Mouse (Mus musculus): ENCODE results near the gene Ppp1r3d. TPM values are rescaled to one million over a fixed set of nuclear protein-coding genes. Genes with fewer than 3 reads are reported as not detected.

The Ppp1r3d gene
- 5.6 and 6.3 TPM in 2 replicates for polyA plus RNA-seq (2012; rRNA removed)

DNA sequence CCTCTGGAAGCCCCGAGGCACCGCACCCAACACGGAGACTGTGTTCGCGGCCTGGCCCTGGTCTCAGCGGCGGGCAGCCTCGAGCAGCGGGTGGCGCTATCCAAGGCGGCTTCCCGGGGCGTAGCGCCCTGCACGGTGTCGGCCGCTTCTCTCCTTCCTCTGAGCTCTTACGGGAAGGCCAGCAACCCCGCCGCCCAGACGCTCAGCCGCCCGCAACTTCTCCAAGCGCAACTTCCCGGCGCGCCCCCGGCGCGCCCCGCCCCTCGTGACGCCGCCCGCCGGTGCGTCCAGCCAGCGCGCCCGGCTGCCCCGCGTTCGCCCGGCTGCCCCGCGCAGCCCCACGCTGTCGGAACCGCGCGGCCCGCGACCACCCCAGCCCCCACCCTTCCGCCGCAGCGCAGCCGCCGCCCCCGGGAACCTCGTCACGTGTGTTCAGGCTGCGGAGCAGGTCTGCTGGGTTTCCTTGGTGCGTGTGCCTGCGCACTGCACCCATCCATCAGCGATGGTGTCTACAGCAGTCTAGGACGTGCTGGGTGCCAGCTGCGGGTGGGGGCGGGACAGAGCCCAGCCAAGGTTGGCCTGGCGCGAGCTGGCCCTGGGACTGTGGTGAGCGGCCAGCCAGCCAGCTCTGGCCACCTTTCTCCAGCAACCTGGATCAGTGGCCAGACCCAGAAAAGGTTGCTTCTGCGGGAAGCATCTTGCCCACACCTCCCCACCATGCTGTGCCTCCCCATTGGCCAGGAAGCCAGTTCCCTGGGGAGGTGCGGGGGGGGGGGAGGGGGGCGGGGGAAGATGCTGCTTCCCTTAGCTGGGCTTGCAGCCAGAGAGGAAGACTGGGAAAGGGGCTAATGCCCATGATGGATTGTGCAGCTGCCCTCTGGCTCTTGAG lies at the start of gene Ppp1r3d, which contains the start of gene Fam217b:
Ppp1r3d (minus strand) TSS at position 212 of the 889 bp plus-strand sequence.
Fam217b (plus strand) TSS at position 264 of the 889 bp plus-strand sequence.
- Histone ChIP-seq H3K4me1 (ENCODE audit: control insufficient read depth, insufficient read depth, low read length) (peaks cover 4% of the 10 kb centered on the region), H3K27ac (ENCODE audit: insufficient read depth, low read length) (peak within 1 kb of the TSS; percentile 95), H3K4me3 (ENCODE audit: insufficient read depth, low read length) (peak within 1 kb of the TSS; percentile 77)
- no peak for TF ChIP-seq CTCF (IDR thresholded peaks at IDR 0.05; ENCODE audit: extremely low read depth, insufficient read depth, low read length)
- 0 out of 2 replicates have a peak, but pooled peaks have one; percentile 37 for TF ChIP-seq POLR2A (IDR thresholded peaks at IDR 0.05; ENCODE audit: extremely low read depth, insufficient read depth, low read length)

DNA sequence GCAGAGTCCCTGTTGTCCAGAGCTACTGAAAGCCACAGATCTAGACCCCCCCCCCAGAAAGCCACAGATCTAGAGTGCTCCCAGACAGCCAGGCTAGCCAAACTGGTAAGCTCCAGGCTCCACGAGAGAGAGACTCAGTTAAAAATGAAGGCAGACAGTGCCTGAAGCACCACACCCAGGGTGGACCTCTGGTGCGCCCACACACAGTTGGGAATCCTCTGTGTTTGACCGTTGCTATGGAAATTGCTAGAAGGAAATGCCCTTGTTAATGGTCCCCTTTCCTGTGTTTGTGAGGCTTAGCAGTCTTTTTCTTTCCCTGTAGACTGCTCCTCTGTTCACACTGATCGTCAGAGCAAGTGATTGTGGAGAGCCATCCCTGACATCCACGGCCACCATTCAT lies 46.1 kb upstream of the Ppp1r3d start:
- no peak for TF ChIP-seq CTCF (IDR thresholded peaks at IDR 0.05; ENCODE audit: extremely low read depth, insufficient read depth, low read length)
- TF ChIP-seq POLR2A (IDR thresholded peaks at IDR 0.05; ENCODE audit: extremely low read depth, insufficient read depth, low read length) = no peak
- H3K4me1 ChIP-seq (ENCODE audit: control insufficient read depth, insufficient read depth, low read length) = 0 out of 2 replicates have a peak, but pooled peaks cover under 1% of the 10 kb centered on the region
- H3K27ac ChIP-seq (ENCODE audit: insufficient read depth, low read length) = no peak overlapping the region
- no peak overlapping the region for H3K4me3 ChIP-seq (ENCODE audit: insufficient read depth, low read length)

- TF ChIP-seq CTCF (IDR thresholded peaks at IDR 0.05; ENCODE audit: extremely low read depth, insufficient read depth, low read length) (no peak), POLR2A (IDR thresholded peaks at IDR 0.05; ENCODE audit: extremely low read depth, insufficient read depth, low read length) (no peak)
- 0 out of 2 replicates have a peak, but pooled peaks cover 2% of the 10 kb centered on the region for H3K4me1 ChIP-seq (ENCODE audit: control insufficient read depth, insufficient read depth, low read length)
- H3K27ac ChIP-seq (ENCODE audit: insufficient read depth, low read length) = no peak overlapping the region
- H3K4me3 ChIP-seq (ENCODE audit: insufficient read depth, low read length) = no peak overlapping the region
Measured at GRCm38 (mm10) chr2:178457414-178457813, 43.1 kb upstream of the Ppp1r3d start.

GRCm38 (mm10) chr2:178454664-178455516 lies 40.6 kb upstream of the Ppp1r3d start:
- Histone ChIP-seq H3K4me1 (ENCODE audit: control insufficient read depth, insufficient read depth, low read length) (0 out of 2 replicates have a peak, but pooled peaks cover 2% of the 10 kb centered on the region), H3K4me3 (ENCODE audit: insufficient read depth, low read length) (no peak overlapping the region), H3K27ac (ENCODE audit: insufficient read depth, low read length) (no peak overlapping the region)
- TF ChIP-seq CTCF (IDR thresholded peaks at IDR 0.05; ENCODE audit: extremely low read depth, insufficient read depth, low read length) (no peak), POLR2A (IDR thresholded peaks at IDR 0.05; ENCODE audit: extremely low read depth, insufficient read depth, low read length) (no peak)

- 0 out of 2 replicates have a peak, but pooled peaks cover 2% of the 10 kb centered on the region for H3K4me1 ChIP-seq (ENCODE audit: control insufficient read depth, insufficient read depth, low read length)
- H3K4me3 ChIP-seq (ENCODE audit: insufficient read depth, low read length) = no peak overlapping the region
- H3K27ac ChIP-seq (ENCODE audit: insufficient read depth, low read length) = no peak overlapping the region
- no peak for TF ChIP-seq POLR2A (IDR thresholded peaks at IDR 0.05; ENCODE audit: extremely low read depth, insufficient read depth, low read length)
- TF ChIP-seq CTCF (IDR thresholded peaks at IDR 0.05; ENCODE audit: extremely low read depth, insufficient read depth, low read length) = no peak
Measured at GRCm38 (mm10) chr2:178450961-178451360, 36.7 kb upstream of the Ppp1r3d start.

DNA sequence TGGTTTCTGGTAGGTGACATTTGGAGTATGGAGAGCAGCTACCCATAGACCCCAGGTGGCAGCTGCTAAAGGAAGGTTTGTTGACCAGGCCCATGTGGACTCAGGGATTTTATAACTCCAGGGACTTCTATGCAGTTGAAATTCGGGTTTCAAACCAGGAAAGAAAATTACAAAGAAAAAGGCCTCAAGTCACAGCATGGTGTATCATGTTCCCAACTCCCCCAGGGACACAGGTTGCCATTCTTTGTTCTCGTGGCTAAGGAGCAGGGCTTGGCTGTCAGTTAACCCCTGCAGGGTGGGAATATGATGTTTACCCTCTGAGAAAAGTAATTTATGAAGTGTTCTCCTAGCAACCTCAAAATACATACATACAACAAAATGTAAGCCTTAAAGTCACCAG lies 36.0 kb upstream of the Ppp1r3d start:
- no peak overlapping the region for H3K4me3 ChIP-seq (ENCODE audit: insufficient read depth, low read length)
- TF ChIP-seq CTCF (IDR thresholded peaks at IDR 0.05; ENCODE audit: extremely low read depth, insufficient read depth, low read length) (no peak), POLR2A (IDR thresholded peaks at IDR 0.05; ENCODE audit: extremely low read depth, insufficient read depth, low read length) (no peak)
- H3K4me1 ChIP-seq (ENCODE audit: control insufficient read depth, insufficient read depth, low read length) = no peaks in the 10 kb centered on the region
- no peak overlapping the region for H3K27ac ChIP-seq (ENCODE audit: insufficient read depth, low read length)

- Histone ChIP-seq H3K27ac (ENCODE audit: insufficient read depth, low read length) (no peak overlapping the region), H3K4me1 (ENCODE audit: control insufficient read depth, insufficient read depth, low read length) (no peaks in the 10 kb centered on the region), H3K4me3 (ENCODE audit: insufficient read depth, low read length) (no peak overlapping the region)
- TF ChIP-seq CTCF (IDR thresholded peaks at IDR 0.05; ENCODE audit: extremely low read depth, insufficient read depth, low read length) (no peak), POLR2A (IDR thresholded peaks at IDR 0.05; ENCODE audit: extremely low read depth, insufficient read depth, low read length) (no peak)
Measured at GRCm38 (mm10) chr2:178449386-178449785, 35.1 kb upstream of the Ppp1r3d start.

DNA sequence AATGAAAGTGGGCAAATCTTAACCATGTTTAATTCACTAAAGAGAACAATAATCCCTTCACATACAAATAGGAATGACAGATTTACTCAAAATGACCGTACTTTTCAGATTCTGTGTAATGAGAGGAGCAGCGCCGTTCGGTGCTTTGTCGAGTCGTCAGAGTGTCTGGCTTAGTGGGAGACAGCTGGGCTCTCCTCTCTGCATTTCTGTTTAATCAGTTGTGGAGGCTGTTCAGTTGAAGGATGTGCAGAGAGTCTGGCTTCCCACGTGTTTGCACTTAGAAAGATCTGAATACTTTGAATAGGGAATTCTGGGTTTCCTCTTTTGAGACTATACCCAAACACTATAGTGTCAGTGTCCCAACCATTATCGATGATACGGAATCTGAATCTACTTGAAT lies 23.0 kb upstream of the Ppp1r3d start:
- H3K4me1 ChIP-seq (ENCODE audit: control insufficient read depth, insufficient read depth, low read length) = no peaks in the 10 kb centered on the region
- no peak overlapping the region for H3K27ac ChIP-seq (ENCODE audit: insufficient read depth, low read length)
- H3K4me3 ChIP-seq (ENCODE audit: insufficient read depth, low read length) = no peak overlapping the region
- no peak for TF ChIP-seq POLR2A (IDR thresholded peaks at IDR 0.05; ENCODE audit: extremely low read depth, insufficient read depth, low read length)
- no peak for TF ChIP-seq CTCF (IDR thresholded peaks at IDR 0.05; ENCODE audit: extremely low read depth, insufficient read depth, low read length)

DNA sequence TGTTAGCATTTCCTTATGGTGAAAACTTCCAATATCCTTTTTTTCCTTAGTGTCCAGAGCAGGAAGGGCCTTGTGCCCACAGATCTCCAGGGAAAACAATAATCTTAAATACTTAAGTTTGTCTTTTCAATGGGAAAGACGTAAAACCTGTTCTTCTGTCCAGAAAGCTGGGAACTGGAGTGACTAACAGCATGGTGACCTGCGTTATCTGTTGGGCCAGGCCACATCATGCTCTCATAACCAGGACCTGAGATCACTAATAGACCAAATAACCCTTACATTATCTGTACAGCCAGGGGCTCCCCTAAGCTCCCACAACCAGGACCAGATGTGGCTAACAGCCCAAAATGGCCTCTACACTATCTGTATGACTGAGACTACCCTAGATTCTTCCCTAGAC lies 19.6 kb upstream of the Ppp1r3d start:
- Histone ChIP-seq H3K4me3 (ENCODE audit: insufficient read depth, low read length) (no peak overlapping the region), H3K4me1 (ENCODE audit: control insufficient read depth, insufficient read depth, low read length) (no peaks in the 10 kb centered on the region), H3K27ac (ENCODE audit: insufficient read depth, low read length) (no peak overlapping the region)
- TF ChIP-seq POLR2A (IDR thresholded peaks at IDR 0.05; ENCODE audit: extremely low read depth, insufficient read depth, low read length) = no peak
- TF ChIP-seq CTCF (IDR thresholded peaks at IDR 0.05; ENCODE audit: extremely low read depth, insufficient read depth, low read length) = no peak

All from cortical plate, adult 2 months (tissue).